Mouse (Mus musculus) kidney, postnatal 0 days (tissue): ENCODE measurements around the gene Gm10665. TPM values are rescaled to one million over a fixed set of nuclear protein-coding genes. Genes with fewer than 3 reads are reported as not detected.
"Not testable (repeated sequence)": the region's sequence is repeated elsewhere in the genome, so short reads cannot be mapped to it uniquely, and the experiment has no call there.

Experiments used
- ATAC-seq: fragments of 200-750 bp; cut with Nextera tagmentation; replicated peaks from 2 replicates; pipeline ENCODE4 v1.8.0; 2017; ENCODE audit warnings: low read depth, moderate number of reproducible peaks, moderate TSS enrichment, moderate library complexity; ENCODE audit not compliant: low FRiP score
- DNase-seq: peaks from one replicate; pipeline ENCODE4 v3.0.0-alpha.2; 2016; ENCODE audit warnings: low spot score
- H3K27ac ChIP-seq: fragments of 300-500 bp; sonication (generic); 2 replicates; pipeline ENCODE4 v1.5.1; 2014; ENCODE audit warnings: mild to moderate bottlenecking
- H3K27me3 ChIP-seq: fragments of 300-500 bp; sonication (generic); 2 replicates; pipeline ENCODE4 v1.6.1; 2014; ENCODE audit warnings: low read length, mixed read lengths; ENCODE audit not compliant: insufficient read depth
- H3K36me3 ChIP-seq: fragments of 300-500 bp; sonication (generic); 2 replicates; pipeline ENCODE4 v1.6.1; 2014; ENCODE audit warnings: low read length, mixed read lengths; ENCODE audit not compliant: insufficient read depth
- H3K4me1 ChIP-seq: fragments of 300-500 bp; sonication (generic); replicated peaks from 2 replicates; pipeline ENCODE4 v1.6.1; 2014; ENCODE audit warnings: antibody characterized with exemption, low read length, mixed read lengths; ENCODE audit not compliant: insufficient read depth
- H3K4me2 ChIP-seq: fragments of 300-500 bp; sonication (generic); 2 replicates; pipeline ENCODE4 v1.6.1; 2014; ENCODE audit warnings: mild to moderate bottlenecking, low read length, moderate library complexity, mixed read lengths
- H3K4me3 ChIP-seq: fragments of 300-500 bp; sonication (generic); replicated peaks from 2 replicates; pipeline ENCODE4 v1.5.1; 2014; ENCODE audit warnings: low read depth, low read length
- H3K9ac ChIP-seq: fragments of 300-500 bp; sonication (generic); 2 replicates; pipeline ENCODE4 v1.6.1; 2014; ENCODE audit warnings: low read depth, low read length
- H3K9me3 ChIP-seq: fragments of 300-500 bp; sonication (generic); replicated peaks from 2 replicates; pipeline ENCODE4 v1.6.1; 2016; ENCODE audit warnings: low read length, inconsistent platforms, mixed read lengths
- WGBS: fragments of 180-500 bp; shearing (Covaris S2); extraction: QIAGEN DNeasy Blood & Tissue Kit; methylation state at CpG from one replicate; pipeline ENCODE4 v1.1.7; 2014; 5-methylcytosine and 5-hydroxymethylcytosine counted together
- polyA plus RNA-seq: library from polyadenylated mRNA; unstranded; fragments of >200 nt; fragmentation: Nextera tagmentation; extraction: Ambion mirVana; gene quantifications from 2 replicates; pipeline ENCODE4 v1.2.1, GENCODE M21; 2015

The Gm10665 gene
- polyA plus RNA-seq: not detected in 2 replicates

DNA sequence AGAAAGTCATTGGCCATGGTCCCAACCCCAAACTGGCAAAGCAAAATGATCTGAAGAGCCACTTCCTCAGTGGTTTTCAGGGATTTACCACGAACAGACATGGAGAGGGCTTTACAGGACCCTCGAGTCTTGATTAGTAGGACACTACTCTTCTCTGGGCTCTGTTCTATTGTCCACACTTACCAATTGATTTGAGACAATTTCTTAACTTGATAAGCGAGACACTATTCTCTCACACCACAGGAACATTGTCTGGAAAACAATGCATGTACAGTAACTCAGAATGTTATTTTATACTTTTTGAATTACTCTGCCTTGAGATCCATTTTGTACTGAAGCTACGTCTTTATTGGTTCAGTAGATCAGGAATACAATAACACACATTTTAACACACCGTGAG is at the start of gene Gm10665:
Gene Gm10665 (minus strand): TSS at position 101 of the 400 bp plus-strand sequence.
- DNase-seq, H3K4me2 ChIP-seq, H3K9me3 ChIP-seq, H3K27me3 ChIP-seq, H3K4me1 ChIP-seq, ATAC-seq, H3K36me3 ChIP-seq, H3K9ac ChIP-seq, H3K27ac ChIP-seq, H3K4me3 ChIP-seq: not testable (repeated sequence)
- WGBS: no CpG with 5 or more reads among the region's 5 CpGs

DNA sequence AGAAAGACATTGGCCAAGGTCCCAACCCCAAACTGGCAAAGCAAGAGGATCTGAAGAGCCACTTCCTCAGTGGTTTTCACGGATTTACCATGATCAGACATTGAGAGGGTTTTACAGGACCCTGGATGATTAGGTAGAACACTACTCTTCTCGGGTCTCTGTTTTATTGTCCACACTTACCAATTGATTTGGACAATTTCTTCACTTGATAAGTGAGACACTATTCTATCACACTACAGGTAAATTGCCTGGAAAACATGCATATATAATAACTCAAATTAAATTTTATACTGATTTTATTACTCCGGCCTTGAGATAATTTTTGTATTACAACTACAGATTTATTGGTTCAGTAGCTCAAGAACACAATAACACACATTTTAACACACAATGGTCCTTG is 35.7 kb upstream of the Gm10665 start, which contains the start of gene Vmn1r151:
Gene Vmn1r151 (minus strand): TSS at position 101 of the 400 bp plus-strand sequence.
- not testable (repeated sequence) for H3K4me2 ChIP-seq, H3K27ac ChIP-seq, H3K27me3 ChIP-seq, H3K4me1 ChIP-seq, H3K9ac ChIP-seq, ATAC-seq, H3K9me3 ChIP-seq, H3K36me3 ChIP-seq, DNase-seq, H3K4me3 ChIP-seq
- 17% methylated on average over 1 of the region's 3 CpGs for WGBS

DNA sequence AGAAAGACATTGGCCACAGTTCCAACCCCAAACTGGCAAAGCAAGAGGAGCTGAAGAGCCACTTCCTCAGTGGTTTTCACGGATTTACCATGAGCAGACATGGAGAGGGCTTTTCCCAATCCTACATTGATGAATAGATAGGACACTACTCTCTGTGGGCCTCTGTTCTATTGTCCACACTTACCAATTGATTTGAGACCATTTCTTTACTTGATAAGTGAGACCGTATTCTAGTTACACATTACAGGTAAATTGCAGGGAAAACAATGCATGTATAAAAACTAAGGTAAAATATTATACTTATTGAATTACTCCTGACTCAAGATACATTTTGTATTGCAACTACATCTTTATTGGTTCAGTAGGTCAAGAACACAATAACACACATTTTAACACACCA is 25.7 kb downstream of the Gm10665 start, which contains the start of gene Vmn1r149:
Gene Vmn1r149 (minus strand): TSS at position 101 of the 400 bp plus-strand sequence.
- H3K27me3 ChIP-seq, ATAC-seq, H3K4me1 ChIP-seq, H3K9ac ChIP-seq, H3K36me3 ChIP-seq, DNase-seq, H3K9me3 ChIP-seq, H3K4me3 ChIP-seq, H3K27ac ChIP-seq, H3K4me2 ChIP-seq: not testable (repeated sequence)
- no CpG with 5 or more reads among the region's 2 CpGs for WGBS

DNA sequence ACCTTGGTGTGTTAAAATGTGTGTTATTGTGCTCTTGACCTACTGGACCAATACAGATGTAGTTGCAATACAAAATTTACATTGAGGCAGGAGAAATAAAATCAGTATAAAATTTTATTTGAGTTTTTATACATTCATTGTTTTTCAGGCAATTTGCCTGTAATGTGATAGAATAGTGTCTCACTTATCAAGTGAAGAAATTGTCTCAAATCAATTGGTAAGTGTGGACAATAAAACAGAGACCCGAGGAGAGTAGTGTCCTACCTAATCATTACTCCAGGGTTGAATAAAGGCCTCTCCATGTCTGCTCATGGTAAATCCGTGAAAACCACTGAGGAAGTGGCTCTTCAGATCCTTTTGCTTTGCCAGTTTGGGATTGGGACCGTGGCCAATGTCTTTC is 50.6 kb downstream of the Gm10665 start, which contains the start of gene Vmn1r148:
Gene Vmn1r148 (plus strand): TSS at position 301 of the 400 bp plus-strand sequence.
- DNase-seq, H3K27me3 ChIP-seq, H3K9ac ChIP-seq, H3K4me2 ChIP-seq, H3K9me3 ChIP-seq, ATAC-seq, H3K27ac ChIP-seq, H3K4me1 ChIP-seq, H3K36me3 ChIP-seq, H3K4me3 ChIP-seq: not testable (repeated sequence)
- WGBS: no CpG with 5 or more reads among the region's 3 CpGs

Other genes with a start within 250 kb of the Gm10665 start
- gene Gm8453, start 234.6 kb downstream of the Gm10665 start, polyA plus RNA-seq: not detected in 2 replicates
- gene Gm4187, start 134.4 kb downstream of the Gm10665 start, polyA plus RNA-seq: not detected in 2 replicates
- not detected in 2 replicates for gene Gm8660, start 93.0 kb downstream of the Gm10665 start, polyA plus RNA-seq
- not detected in 2 replicates for gene Vmn1r148, start 50.5 kb downstream of the Gm10665 start, polyA plus RNA-seq
- not detected in 2 replicates for gene Vmn1r149, start 25.8 kb downstream of the Gm10665 start, polyA plus RNA-seq
- not detected in 2 replicates for gene Vmn1r151, start 35.6 kb upstream of the Gm10665 start, polyA plus RNA-seq
- gene Vmn1r152, start 58.9 kb upstream of the Gm10665 start, polyA plus RNA-seq: not detected in 2 replicates
- gene Gm8677, start 70.8 kb upstream of the Gm10665 start, polyA plus RNA-seq: not detected in 2 replicates
- not detected in 2 replicates for gene Gm4201, start 101.3 kb upstream of the Gm10665 start, polyA plus RNA-seq
- gene Gm4565, start 124.1 kb upstream of the Gm10665 start, polyA plus RNA-seq: not detected in 2 replicates
- not detected in 2 replicates for gene Vmn1r155, start 193.9 kb upstream of the Gm10665 start, polyA plus RNA-seq
- gene Gm8693, start 228.2 kb upstream of the Gm10665 start, polyA plus RNA-seq: not detected in 2 replicates